Mouse (Mus musculus) forebrain, embryonic 10.5 days (tissue): ENCODE data around the gene Xdh. TPM values are rescaled to one million over a fixed set of nuclear protein-coding genes. Genes with fewer than 3 reads are reported as not detected.

Experiments used
- DNase-seq: peaks from one replicate; pipeline ENCODE4 v3.0.0-alpha.2; 2017; ENCODE audit warnings: low spot score; ENCODE audit errors: extremely low spot score
- H3K27ac ChIP-seq: fragments of 300-500 bp; sonication (generic); 2 replicates; pipeline ENCODE4 v1.5.1; 2016; ENCODE audit warnings: mild to moderate bottlenecking
- H3K27me3 ChIP-seq: fragments of 300-500 bp; sonication (generic); 2 replicates; pipeline ENCODE4 v1.6.1; 2016; ENCODE audit warnings: mild to moderate bottlenecking; ENCODE audit not compliant: poor library complexity, severe bottlenecking
- H3K36me3 ChIP-seq: fragments of 300-500 bp; sonication (generic); replicated peaks from 2 replicates; pipeline ENCODE4 v1.6.1; 2016; ENCODE audit warnings: mild to moderate bottlenecking, moderate library complexity
- H3K4me1 ChIP-seq: fragments of 300-500 bp; sonication (generic); 2 replicates; pipeline ENCODE4 v1.6.1; 2016
- H3K4me3 ChIP-seq: fragments of 300-500 bp; sonication (generic); 2 replicates; pipeline ENCODE4 v1.5.1; 2016; ENCODE audit warnings: mild to moderate bottlenecking, moderate library complexity
- H3K9me3 ChIP-seq: fragments of 300-500 bp; sonication (generic); 2 replicates; pipeline ENCODE4 v1.6.1; 2016; ENCODE audit warnings: mild to moderate bottlenecking, moderate library complexity
- WGBS: fragments of 180-500 bp; shearing (Covaris S2); methylation state at CpG from one replicate; pipeline ENCODE4 v1.1.7; 2016; 5-methylcytosine and 5-hydroxymethylcytosine counted together
- polyA plus RNA-seq: library from polyadenylated mRNA; unstranded; fragments of >200 nt; fragmentation: Nextera tagmentation; extraction: Ambion mirVana; gene quantifications from 2 replicates; pipeline ENCODE4 v1.2.1, GENCODE M21; 2016

The Xdh gene
- polyA plus RNA-seq, 1 experiment from 2014 or later = 0.15 TPM

DNA sequence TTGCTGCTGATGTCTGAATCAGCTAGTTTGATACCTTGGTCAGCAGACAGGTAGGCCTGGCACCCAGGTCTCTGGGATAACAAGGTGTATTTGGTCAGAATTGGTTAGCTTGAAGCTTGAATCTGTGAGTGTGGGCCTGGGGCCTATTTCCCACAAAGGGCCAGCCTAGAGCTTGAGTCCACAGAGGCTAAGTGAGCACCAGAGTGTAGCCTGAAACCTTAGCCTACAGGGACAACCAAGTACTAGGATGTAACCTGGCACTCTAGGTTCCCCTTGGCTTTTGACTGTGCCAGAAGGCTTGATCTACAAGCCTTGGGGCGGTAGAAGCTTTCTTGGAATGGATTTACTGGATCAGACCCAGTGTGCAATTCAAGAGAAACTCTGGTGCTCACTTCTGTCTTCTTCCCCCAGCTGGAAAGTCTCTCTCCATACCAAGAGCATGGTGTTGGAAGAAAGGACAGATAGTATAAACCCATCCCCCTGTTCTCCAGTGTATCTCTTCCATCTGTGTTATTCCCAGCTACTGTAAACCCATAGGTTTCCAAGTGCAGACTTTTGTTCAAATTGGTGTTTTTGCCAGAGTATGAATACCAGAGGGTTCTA is 11.9 kb upstream of the Xdh start:
- Histone ChIP-seq H3K4me1 (no peaks in the 10 kb centered on the region), H3K36me3 (no peaks in the 10 kb centered on the region), H3K27me3 (no peaks in the 10 kb centered on the region), H3K4me3 (no peak overlapping the region), H3K27ac (no peak overlapping the region), H3K9me3 (no peaks in the 10 kb centered on the region)
- no peak for DNase-seq
- 84% methylated on average over 1 of the region's 1 CpGs for WGBS

GRCm38 (mm10) chr17:73960745-73961144 is 10.7 kb upstream of the Xdh start:
- no peak overlapping the region for H3K4me3 ChIP-seq
- 95% methylated on average over 4 of the region's 4 CpGs for WGBS
- no peaks in the 10 kb centered on the region for H3K27me3 ChIP-seq
- DNase-seq = no peak
- no peaks in the 10 kb centered on the region for H3K4me1 ChIP-seq
- H3K27ac ChIP-seq = no peak overlapping the region
- H3K9me3 ChIP-seq = no peaks in the 10 kb centered on the region
- no peaks in the 10 kb centered on the region for H3K36me3 ChIP-seq

- WGBS = 88% methylated on average over 4 of the region's 4 CpGs
- Histone ChIP-seq H3K36me3 (no peaks in the 10 kb centered on the region), H3K4me3 (no peak overlapping the region), H3K4me1 (no peaks in the 10 kb centered on the region), H3K27ac (no peak overlapping the region), H3K27me3 (no peaks in the 10 kb centered on the region), H3K9me3 (no peaks in the 10 kb centered on the region)
- no peak for DNase-seq
These were observed 2.1 kb upstream of the Xdh start for GRCm38 (mm10) chr17:73952103-73952521.

GRCm38 (mm10) chr17:73950970-73951369 is 974 bp upstream of the Xdh start:
- DNase-seq = no peak
- WGBS = 87% methylated on average over 5 of the region's 5 CpGs
- H3K36me3 ChIP-seq = no peaks in the 10 kb centered on the region
- H3K4me3 ChIP-seq = no peak overlapping the region
- H3K27ac ChIP-seq = no peak overlapping the region
- H3K4me1 ChIP-seq = no peaks in the 10 kb centered on the region
- H3K27me3 ChIP-seq = no peaks in the 10 kb centered on the region
- no peaks in the 10 kb centered on the region for H3K9me3 ChIP-seq

DNA sequence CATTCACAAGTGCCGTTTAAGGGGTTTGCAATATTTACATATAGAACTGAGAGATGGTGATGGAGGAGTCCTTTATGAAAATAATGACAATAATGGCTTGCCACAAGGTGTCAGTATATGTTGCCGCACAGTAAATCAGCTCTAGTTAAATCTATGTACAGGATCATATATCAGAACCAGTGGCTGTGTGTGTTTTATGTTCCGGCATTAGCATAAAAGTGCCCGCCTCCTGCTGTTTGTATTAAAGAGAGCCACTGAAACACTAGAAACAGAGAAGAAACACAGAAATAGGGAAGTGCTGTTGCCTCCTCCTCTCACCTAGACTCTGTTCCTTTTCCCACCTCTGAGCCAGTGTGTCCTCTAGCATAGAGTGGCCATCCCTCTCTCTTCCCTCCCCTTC is 498 bp downstream of the Xdh start:
- no peaks in the 10 kb centered on the region for H3K9me3 ChIP-seq
- no peak overlapping the region for H3K27ac ChIP-seq
- DNase-seq = no peak
- no peak overlapping the region for H3K4me3 ChIP-seq
- no peaks in the 10 kb centered on the region for H3K4me1 ChIP-seq
- no peaks in the 10 kb centered on the region for H3K36me3 ChIP-seq
- H3K27me3 ChIP-seq = no peaks in the 10 kb centered on the region
- WGBS = 86% methylated on average over 4 of the region's 4 CpGs

DNA sequence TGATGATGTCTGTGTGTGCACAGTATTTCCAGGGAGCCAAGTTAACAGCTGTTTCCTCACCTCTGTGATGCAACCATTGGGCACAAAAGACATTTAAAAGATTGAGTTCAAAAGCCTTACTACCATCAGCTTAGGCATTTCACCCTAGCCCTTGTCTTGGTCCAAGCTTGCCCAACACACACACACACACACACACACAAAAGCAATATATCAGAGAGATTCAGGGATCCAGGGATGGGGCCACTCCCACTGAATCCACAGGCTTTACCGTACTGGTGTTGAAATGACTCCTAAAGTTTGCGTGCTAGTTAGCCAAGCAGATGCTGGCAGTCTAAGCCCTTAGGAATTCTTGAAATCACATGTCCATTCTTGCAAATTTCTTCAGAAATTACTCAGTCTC is 1.2 kb downstream of the Xdh start:
- Histone ChIP-seq H3K36me3 (no peaks in the 10 kb centered on the region), H3K27me3 (no peaks in the 10 kb centered on the region), H3K4me3 (no peak overlapping the region), H3K27ac (no peak overlapping the region), H3K4me1 (no peaks in the 10 kb centered on the region), H3K9me3 (no peaks in the 10 kb centered on the region)
- 89% methylated on average over 2 of the region's 2 CpGs for WGBS
- no peak for DNase-seq

GRCm38 (mm10) chr17:73948039-73948438 is 2.0 kb downstream of the Xdh start:
- no peaks in the 10 kb centered on the region for H3K9me3 ChIP-seq
- H3K36me3 ChIP-seq = no peaks in the 10 kb centered on the region
- H3K27me3 ChIP-seq = no peaks in the 10 kb centered on the region
- WGBS = 90% methylated on average over 3 of the region's 3 CpGs
- no peak for DNase-seq
- H3K4me1 ChIP-seq = no peaks in the 10 kb centered on the region
- H3K27ac ChIP-seq = no peak overlapping the region
- H3K4me3 ChIP-seq = no peak overlapping the region

DNA sequence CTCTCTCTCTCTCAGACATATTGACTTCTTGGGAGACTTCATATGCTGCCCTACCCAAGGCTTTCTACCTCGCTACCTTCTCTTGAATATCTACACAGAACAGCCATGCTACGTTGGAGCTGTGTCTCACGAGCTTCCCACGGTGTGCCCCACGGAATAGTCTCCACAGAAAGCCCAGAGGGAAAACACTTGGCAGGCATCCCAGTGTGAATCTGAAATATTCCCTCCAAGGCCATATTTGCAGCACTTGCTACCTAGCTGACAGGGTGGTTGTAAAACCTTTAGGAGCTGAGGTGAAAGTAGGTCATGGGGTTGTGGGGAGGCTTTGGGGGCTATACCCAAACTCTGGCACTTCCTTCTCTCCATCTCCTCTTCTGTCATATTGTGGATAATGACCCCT is 3.1 kb downstream of the Xdh start:
- no peak for DNase-seq
- H3K4me1 ChIP-seq = no peaks in the 10 kb centered on the region
- no peaks in the 10 kb centered on the region for H3K36me3 ChIP-seq
- H3K4me3 ChIP-seq = no peak overlapping the region
- H3K9me3 ChIP-seq = no peaks in the 10 kb centered on the region
- H3K27ac ChIP-seq = no peak overlapping the region
- H3K27me3 ChIP-seq = no peaks in the 10 kb centered on the region
- WGBS = 88% methylated on average over 5 of the region's 5 CpGs

- no peak overlapping the region for H3K27ac ChIP-seq
- no peak overlapping the region for H3K4me3 ChIP-seq
- DNase-seq = no peak
- H3K4me1 ChIP-seq = no peaks in the 10 kb centered on the region
- no peaks in the 10 kb centered on the region for H3K36me3 ChIP-seq
- H3K9me3 ChIP-seq = no peaks in the 10 kb centered on the region
- no peaks in the 10 kb centered on the region for H3K27me3 ChIP-seq
- 84% methylated on average over 5 of the region's 5 CpGs for WGBS
These were observed 5.3 kb downstream of the Xdh start for GRCm38 (mm10) chr17:73944661-73945060.

GRCm38 (mm10) chr17:73942268-73942962 is 7.6 kb downstream of the Xdh start:
- no peak for DNase-seq
- WGBS = 95% methylated on average over 3 of the region's 3 CpGs
- H3K27me3 ChIP-seq = no peaks in the 10 kb centered on the region
- H3K4me1 ChIP-seq = no peaks in the 10 kb centered on the region
- H3K36me3 ChIP-seq = no peaks in the 10 kb centered on the region
- no peaks in the 10 kb centered on the region for H3K9me3 ChIP-seq
- no peak overlapping the region for H3K4me3 ChIP-seq
- H3K27ac ChIP-seq = no peak overlapping the region

DNA sequence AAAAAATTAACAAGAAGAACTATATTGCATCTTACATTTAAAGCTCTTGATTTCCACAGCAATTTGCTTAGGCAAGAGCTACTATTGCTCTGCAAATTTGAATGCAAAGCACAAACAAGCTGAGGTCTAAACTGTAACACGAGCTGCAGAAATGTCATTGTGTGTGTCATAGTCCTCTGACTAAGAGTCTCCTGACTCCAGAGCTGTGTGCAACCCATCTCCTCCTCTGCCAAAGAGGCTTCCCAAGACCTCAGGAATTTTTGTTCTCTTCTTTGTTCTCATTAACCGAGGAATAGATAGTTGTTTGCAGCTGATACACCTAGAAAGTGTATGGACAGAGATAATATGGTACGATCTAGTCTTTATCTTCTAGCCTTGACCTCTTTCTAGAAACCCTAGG is 8.2 kb downstream of the Xdh start:
- Histone ChIP-seq H3K4me1 (no peaks in the 10 kb centered on the region), H3K27ac (no peak overlapping the region), H3K9me3 (no peaks in the 10 kb centered on the region), H3K4me3 (no peak overlapping the region), H3K27me3 (no peaks in the 10 kb centered on the region), H3K36me3 (no peaks in the 10 kb centered on the region)
- DNase-seq = no peak
- WGBS = 79% methylated on average over 3 of the region's 3 CpGs

DNA sequence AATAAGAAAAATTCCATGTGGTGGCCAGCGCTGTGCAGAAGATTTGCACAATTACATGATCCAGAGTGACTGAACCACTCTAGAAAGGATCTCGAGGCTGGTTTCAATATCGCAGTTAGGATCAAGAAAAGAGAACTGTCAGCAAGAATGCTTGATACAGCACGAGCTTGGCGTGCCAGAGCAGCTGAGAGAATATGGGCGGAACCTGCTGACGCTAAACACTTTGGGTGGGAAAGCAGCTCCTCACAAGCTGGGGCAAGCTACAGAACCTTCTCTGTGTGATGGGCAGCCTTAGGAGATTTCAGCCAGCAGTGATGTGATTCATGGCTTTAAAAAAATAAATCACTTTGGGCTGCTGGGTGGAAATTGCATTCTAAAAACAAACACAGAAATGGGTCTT is 12.9 kb downstream of the Xdh start:
- no peak for DNase-seq
- H3K27me3 ChIP-seq = no peaks in the 10 kb centered on the region
- H3K4me1 ChIP-seq = no peaks in the 10 kb centered on the region
- H3K27ac ChIP-seq = no peak overlapping the region
- H3K4me3 ChIP-seq = no peak overlapping the region
- no peaks in the 10 kb centered on the region for H3K36me3 ChIP-seq
- 90% methylated on average over 7 of the region's 7 CpGs for WGBS
- H3K9me3 ChIP-seq = no peaks in the 10 kb centered on the region

GRCm38 (mm10) chr17:73935163-73935562 is 14.8 kb downstream of the Xdh start:
- H3K36me3 ChIP-seq = no peaks in the 10 kb centered on the region
- 82% methylated on average over 4 of the region's 4 CpGs for WGBS

More at GRCm38 (mm10) chr17:73935163-73935562, 14.8 kb downstream of the Xdh start:
- no peak for DNase-seq
- no peak overlapping the region for H3K27ac ChIP-seq
- H3K4me3 ChIP-seq = no peak overlapping the region
- H3K27me3 ChIP-seq = no peaks in the 10 kb centered on the region
- no peaks in the 10 kb centered on the region for H3K4me1 ChIP-seq
- H3K9me3 ChIP-seq = no peaks in the 10 kb centered on the region
